Mouse (Mus musculus): ENCODE measurements at regions not wholly inside any gene's neighbourhood (a gene's known extent, or its start where the extent isn't known, plus 50 kb on each side); places are given as distances from the start of the nearest gene placed in this dataset.

- DNase-seq (ENCODE audit: low read depth, low spot score), result peak; percentile 28
Measured at GRCm38 (mm10) chr15:70034976-70035375, 3534.3 kb upstream of the Lrrc6 start.

- DNase-seq (ENCODE audit: low read depth, low spot score), result no peak
Measured at GRCm38 (mm10) chr15:70029468-70029867, 3528.8 kb upstream of the Lrrc6 start.

GRCm38 (mm10) chr15:70012792-70013191, 3512.1 kb upstream of the Lrrc6 start:
- DNase-seq (ENCODE audit: low read depth, low spot score), result no peak
